Mouse (Mus musculus): ENCODE results near the gene C730034F03Rik.
A peak's percentile ranks its signal among the peaks of the same experiment; 100 is the strongest.

The C730034F03Rik gene

GRCm38 (mm10) chr15:89434136-89434535, 4.7 kb downstream of the C730034F03Rik start:
- peak; percentile 33 for DNase-seq

DNA sequence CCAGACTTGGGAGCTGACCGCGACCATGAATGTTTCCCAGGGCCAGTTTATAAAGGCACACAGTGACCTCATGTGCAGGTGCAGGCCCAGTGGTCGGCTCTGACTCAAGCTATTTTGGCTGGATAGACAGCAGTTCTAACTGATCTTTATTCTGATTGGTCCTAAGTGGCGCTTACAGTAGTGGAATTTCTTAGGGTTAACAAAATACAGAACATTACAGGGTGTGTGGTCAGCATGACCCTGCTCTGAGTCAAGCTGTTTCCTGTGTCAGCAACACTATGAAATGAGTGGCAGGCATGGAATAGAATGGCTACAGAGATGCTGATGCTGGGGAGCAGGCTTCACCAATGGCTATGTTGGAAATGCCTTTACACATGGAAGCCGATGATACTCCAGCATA, 6.5 kb downstream of the C730034F03Rik start:
- DNase-seq = no peak

- DNase-seq = peak; percentile 47
These were observed 13.2 kb downstream of the C730034F03Rik start for GRCm38 (mm10) chr15:89442486-89443070.

- peak; percentile 39 for DNase-seq
These were observed 23.8 kb downstream of the C730034F03Rik start for GRCm38 (mm10) chr15:89452906-89453864.

DNA sequence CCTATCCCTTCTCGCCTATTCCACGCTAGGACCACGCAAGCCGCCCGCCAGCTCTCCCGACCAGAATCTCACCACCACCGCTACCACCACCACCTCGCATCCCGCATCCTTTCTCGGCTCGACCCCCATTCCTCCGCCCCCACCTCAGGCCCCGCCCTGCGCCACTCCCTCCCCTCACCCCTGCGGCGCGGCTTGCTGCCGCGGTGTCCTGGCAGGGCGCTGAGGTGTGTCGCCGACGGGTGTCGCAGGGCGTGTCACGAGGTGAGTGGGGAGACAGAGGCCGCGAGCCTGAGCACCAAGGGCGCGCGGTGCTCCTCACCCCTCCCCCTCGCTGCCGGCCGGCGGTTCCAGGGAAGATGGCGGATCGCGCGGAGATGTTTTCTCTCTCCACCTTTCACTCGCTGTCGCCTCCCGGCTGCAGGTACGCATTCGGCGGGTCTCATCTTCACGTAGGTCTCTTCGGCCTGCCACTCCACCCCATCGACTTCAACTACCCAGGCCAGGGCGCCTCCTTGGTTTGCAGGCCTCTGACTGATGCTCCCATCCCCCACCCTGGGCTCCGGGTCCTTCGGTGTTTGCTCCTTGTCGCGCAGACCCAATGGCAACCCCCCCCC, 24.6 kb downstream of the C730034F03Rik start, which contains the start of gene Mapk8ip2:
Gene Mapk8ip2 (plus strand): TSS at position 49 of the 614 bp plus-strand sequence.
- DNase-seq = peak; percentile 86

- DNase-seq = peak; percentile 61
These were observed 25.5 kb downstream of the C730034F03Rik start for GRCm38 (mm10) chr15:89454857-89455256.

DNA sequence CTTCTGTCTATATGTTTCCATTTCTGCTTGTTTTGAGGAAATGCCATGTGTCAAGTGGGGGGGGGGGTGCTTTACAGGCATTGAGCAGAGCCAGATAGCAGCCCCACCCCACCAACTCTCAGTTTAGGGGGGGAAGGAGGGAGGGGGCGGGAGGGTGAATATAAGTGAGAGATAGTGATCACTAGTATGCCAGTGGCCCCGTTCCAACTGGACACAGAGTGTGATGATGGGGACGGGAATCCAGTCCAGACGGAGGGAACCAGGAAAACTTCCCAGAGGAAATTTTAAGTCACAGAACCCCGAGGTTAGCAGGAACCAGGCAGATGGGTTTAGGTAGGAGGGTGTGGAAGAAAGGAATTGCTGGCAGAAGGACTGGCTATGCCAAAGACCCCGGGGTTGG, 26.3 kb downstream of the C730034F03Rik start:
- peak; percentile 45 for DNase-seq

DNA sequence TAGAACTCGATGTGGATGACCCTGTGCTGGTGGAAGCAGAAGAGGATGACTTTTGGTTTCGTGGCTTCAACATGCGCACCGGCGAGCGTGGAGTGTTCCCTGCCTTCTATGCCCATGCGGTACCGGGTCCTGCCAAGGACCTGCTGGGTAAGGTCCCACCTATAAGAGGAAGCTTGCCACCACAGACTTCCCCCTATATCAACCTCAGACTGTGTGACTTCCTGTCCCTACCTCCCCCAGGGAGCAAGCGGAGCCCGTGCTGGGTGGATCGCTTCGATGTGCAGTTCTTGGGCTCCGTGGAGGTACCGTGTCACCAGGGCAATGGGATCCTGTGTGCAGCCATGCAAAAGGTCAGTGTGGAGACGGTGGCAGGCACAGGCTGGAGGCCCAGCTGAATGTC, 29.6 kb downstream of the C730034F03Rik start:
- DNase-seq = peak; percentile 30

DNA sequence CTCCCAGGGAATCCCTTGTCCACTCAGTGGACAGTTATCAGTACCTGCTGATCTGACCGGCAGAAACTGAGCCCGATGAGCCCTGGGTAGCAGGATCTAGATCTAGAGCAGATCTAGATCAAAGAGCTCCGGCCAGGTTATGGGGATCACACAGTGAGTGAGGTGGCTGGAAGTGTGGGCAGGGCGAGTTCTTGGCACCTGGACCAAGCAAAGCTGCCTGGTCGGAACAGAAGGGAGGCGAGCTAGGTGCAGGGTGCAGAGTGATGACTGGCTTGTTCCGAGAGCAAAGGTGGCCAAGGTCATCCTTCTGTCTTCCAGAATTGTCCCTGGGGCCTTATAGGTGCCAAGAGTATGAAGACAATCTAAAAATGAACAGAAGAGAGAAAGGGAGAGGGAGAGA, 30.4 kb downstream of the C730034F03Rik start:
- DNase-seq = peak; percentile 67

DNA sequence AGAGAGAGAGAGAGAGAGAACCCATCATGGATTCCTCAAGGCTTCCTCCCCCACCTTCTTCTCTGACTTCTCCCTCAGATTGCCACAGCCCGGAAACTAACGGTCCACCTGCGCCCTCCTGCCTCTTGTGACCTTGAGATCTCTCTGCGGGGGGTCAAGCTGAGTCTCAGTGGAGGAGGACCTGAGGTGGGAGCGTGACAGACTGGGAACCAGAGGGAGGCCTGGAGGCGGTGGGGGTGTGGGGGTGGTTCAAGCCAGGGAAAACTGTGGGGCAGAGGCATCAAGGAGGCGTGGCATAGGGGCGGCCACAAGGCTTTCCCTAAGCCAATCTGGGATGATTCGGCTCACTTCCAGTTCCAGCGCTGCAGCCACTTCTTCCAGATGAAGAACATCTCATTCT, 30.9 kb downstream of the C730034F03Rik start:
- peak; percentile 78 for DNase-seq

GRCm38 (mm10) chr15:89461321-89461720, 31.9 kb downstream of the C730034F03Rik start:
- DNase-seq = peak; percentile 41

DNA sequence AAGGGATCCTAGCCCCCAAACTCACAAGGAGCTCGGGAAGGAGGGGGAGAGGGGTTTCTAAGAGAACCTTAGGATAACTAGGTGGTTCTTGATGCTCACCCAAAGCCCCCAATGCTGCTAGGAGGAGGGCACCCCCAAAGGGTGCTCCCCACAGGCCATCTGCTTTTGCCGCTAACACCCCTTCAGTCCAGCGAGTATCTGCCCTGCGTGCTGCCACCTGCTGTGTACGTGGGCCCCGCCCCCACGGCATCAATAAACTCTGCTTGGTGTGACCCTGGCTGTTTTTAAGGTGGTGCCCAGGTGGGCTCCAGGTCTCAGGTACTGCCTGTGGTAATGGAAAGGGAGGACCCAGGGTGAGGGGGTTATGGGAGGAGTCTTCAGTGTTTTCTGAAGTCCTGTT, 32.8 kb downstream of the C730034F03Rik start:
- peak; percentile 47 for DNase-seq

DNA sequence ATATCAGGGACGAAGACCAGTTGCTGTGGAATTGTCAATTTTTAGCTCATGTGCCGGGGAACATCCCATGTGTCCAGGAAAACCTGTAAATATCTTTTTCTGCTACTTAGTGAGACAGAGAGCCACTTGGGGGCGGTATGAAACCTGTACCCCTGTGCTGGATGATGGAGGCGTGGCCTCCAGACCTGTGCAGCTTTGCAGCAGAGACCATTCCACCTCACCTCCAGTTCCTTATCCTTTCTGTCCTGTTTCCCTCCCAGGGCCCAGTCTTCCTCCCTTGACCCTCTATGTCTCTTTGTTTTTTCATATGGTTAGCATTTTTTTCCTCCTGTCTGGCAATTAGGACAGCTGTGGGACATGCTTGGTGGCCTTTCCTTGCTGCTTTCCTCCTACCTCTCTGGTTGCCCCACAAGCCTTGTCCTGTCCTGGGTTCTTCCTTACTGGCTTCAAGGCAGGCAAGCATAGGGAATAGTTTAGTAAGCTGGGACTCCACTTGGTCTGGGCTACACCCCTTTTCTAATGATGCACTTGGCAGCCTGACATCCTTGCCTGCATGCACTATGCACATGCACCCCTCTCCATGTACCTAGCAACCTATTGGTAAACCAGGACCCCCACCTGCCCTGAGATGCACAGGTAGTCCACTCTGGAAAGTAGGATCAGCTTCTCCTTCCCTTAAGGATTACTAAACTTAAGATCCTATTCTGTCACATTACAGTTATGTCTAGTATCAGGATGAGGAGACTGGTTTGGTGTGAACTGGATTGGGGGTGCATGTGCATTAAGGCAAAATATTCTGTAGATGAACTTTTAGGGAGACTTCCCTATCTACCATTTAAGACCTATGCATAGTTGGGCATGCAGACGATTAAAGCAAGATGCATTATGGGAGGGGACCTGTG, 34.2 kb downstream of the C730034F03Rik start:
- DNase-seq = peak; percentile 49

- DNase-seq = peak; percentile 41
These were observed 35.7 kb downstream of the C730034F03Rik start for GRCm38 (mm10) chr15:89465052-89465451.

DNA sequence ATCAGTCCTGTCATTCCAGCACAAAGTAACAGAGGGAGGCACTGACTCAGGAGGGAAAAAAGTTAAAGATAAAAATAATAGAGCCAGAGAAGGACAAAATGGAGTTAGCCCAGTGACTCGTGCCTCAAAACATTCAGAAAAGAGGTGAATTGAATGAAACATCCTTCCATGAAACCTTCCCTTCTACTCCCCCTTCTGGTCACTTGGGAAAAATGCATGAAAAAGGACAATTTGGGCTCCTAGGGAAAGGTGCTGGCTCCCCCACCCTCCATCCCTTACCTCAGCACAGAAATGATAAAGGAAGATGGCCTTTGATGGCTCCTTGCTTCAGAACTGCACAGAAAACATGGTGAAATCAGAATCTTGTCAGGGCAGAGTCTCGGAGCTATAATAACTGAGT, 39.2 kb downstream of the C730034F03Rik start:
- DNase-seq = peak; percentile 57

DNA sequence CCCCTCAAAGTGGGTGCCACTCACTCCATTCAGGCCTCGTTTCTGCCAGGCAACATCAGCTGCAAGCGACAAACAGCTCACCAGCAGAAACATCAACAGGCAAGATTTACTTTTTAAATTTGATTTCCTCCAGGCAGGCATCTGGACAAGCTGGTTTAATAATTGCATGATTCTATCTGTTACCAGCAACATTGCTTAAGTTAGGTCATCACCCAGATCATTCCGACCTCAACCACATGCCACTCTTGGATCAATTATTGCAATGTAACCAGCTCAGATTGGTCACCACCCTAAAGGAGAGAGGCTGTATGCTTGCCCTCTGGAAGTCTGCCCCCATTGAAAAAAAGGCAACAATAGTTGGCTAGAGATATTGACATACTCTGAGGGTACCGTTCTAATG, 42.1 kb downstream of the C730034F03Rik start:
- no peak for DNase-seq

GRCm38 (mm10) chr15:89473370-89473769, 44.0 kb downstream of the C730034F03Rik start:
- DNase-seq = no peak

- peak; percentile 43 for DNase-seq
These were observed 44.5 kb downstream of the C730034F03Rik start for GRCm38 (mm10) chr15:89473921-89474320.

DNA sequence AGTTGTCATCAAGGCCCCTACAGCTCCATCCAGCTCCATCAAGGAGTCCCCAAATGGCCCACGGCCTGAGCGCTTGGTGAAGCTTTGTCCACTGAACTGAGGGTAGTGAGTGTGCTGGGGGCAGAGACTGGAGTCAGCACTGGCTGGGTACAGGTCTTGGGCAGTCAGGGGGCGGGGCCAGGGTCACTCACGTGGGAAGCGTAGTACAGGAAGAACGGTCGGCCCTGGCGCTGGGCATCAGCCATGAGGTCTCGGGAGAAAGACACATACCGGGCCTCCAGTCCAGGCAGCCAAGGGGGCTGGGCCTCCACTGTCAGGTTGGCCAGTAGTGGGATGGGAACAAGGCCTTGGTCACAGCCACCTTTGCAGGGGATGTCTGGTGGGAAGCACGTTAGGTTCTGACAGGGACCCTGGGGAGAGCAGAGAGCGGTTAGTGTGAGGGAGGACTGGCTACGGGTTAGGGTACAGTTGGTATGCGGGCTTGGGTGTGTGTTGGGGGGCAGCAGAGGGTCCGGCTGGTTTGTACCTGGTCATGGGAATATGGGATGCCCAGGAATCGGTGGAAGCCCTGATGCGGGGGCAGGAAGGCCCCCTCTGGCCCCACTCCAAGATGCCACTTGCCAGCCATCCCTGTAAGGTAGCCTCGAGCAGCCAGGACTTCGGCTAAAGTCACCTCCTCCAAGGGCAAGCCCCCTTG, 45.4 kb downstream of the C730034F03Rik start:
- DNase-seq = peak; percentile 73

DNA sequence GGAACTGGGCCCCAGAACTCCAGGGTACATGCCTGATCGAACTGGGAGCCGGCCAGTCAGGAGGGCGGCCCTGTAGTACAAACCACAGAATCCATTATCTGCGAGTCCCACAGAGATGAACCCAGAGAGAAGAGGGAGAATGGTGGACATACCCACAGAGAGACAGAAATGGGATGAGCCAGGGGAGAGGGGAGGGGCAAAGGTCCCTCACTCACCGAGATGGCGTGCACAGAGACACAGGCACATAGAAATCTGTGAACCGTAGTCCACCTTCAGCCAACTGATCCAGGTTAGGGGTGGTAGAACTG, 45.9 kb downstream of the C730034F03Rik start:
- no peak for DNase-seq

DNA sequence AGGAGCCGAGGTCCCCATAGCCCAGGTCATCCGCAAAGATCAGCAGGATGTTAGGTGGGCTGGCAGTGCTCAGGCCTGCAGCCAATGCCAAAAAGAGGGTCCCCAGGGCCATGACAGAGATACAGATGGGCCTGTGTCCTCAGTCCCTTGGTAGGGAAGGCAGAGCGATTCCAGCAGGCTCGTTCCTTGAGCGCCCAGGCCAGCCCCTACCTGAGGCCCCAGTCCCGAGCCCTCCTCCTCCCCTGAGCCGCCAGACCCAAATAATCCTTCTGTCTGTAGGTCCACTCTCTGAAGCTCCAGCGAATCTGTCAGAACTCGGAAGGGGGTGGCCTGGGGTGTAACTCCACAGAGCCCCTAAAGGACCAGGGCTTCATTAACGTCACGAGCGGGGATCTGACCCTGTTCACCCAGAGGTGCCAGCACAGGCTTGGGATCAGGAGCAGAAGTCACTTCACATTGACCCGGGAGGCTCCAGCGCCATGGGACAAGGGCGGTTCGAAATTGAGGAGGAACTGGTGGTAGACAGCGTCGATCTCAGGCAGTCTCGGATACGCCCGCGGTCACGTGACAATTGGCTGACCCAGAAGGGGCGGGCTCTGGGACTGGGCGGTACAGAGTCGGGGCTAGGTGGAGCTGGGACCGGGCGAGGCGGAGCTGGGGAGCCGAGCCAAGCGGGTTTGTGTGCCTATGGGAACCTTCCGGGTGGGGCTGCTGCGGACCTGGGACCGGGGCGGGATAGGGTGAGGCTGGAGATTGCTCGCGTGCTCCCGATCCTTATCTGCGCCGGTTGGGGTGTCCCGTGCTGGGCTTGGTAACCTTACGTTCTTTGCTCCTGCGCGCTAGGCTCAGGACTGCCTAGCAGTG, 46.5 kb downstream of the C730034F03Rik start:
- DNase-seq = peak; percentile 97

Data from cerebellum, adult 9-11 months (tissue).